Mouse (Mus musculus) lung, postnatal 0 days (tissue): Measurements from ENCODE around the gene Cald1.

ENCODE experiments used
- CTCF ChIP-seq: IDR thresholded peaks from 2 replicates; pipeline ENCODE4 v1.5.1; 2016; ENCODE audit warnings: antibody characterized with exemption, mild to moderate bottlenecking
- EP300 ChIP-seq: IDR thresholded peaks from 2 replicates; pipeline ENCODE4 v1.6.1; 2016; ENCODE audit warnings: antibody characterized with exemption, mild to moderate bottlenecking, control low read depth

DNA sequence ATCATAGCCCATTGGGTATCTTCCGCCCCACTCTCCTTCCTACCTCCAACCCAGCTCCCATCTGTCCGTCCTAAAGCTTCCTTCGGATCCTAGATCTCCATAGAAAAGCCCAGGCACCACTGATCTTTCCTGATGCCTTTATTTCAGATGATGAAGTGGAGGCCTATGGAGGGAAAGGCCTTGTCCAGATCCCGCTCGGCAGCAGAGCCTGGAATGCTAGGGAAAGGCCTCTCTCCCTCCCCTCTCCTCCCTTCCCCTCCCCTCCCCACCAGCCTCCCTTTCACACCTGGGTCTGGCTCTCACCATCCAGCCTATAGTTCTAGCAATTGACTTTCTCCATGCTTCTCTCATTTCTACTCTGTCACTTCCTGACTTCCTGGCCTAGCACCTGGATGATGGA is 112.5 kb downstream of the Cald1 start:
- TF ChIP-seq EP300 (no peak), CTCF (no peak)
